Mouse (Mus musculus) thymus, adult 2 months (tissue): ENCODE measurements around the gene Ccdc32.

Experiments
- CTCF ChIP-seq: fragments of 200-500 bp; IDR thresholded peaks from 2 replicates; pipeline ENCODE4 v1.5.1; 2012; ENCODE audit warnings: mild to moderate bottlenecking, control low read depth, low read length, moderate library complexity, borderline replicate concordance; ENCODE audit not compliant: control insufficient read depth, poor library complexity, insufficient read depth; ENCODE audit errors: extremely low read depth
- POLR2A ChIP-seq: fragments of 200-500 bp; IDR thresholded peaks from 2 replicates; pipeline ENCODE4 v1.6.1; 2012; ENCODE audit warnings: mild to moderate bottlenecking, low read length, control low read depth, moderate library complexity; ENCODE audit not compliant: control insufficient read depth, poor library complexity, insufficient read depth; ENCODE audit errors: extremely low read depth

- no peak for TF ChIP-seq CTCF
- TF ChIP-seq POLR2A, result no peak
These were observed 10.6 kb downstream of the Ccdc32 start for GRCm38 (mm10) chr2:119018391-119019122.
